Mouse (Mus musculus): ENCODE measurements around the gene Nme7. TPM values are rescaled to one million over a fixed set of nuclear protein-coding genes. Genes with fewer than 3 reads are reported as not detected.

The Nme7 gene
- polyA plus RNA-seq, 1 experiment, result 10.7 TPM

GRCm38 (mm10) chr1:164440708-164441407, 136.9 kb downstream of the Nme7 start:
- Histone ChIP-seq H3K79me2 (ENCODE audit: control insufficient read depth, insufficient read depth) (no peaks in the 10 kb centered on the region), H3ac (ENCODE audit: control insufficient read depth, insufficient read length) (no peak overlapping the region), H3K4me2 (ENCODE audit: low read depth) (no peak overlapping the region), H3K36me3 (ENCODE audit: control insufficient read depth, insufficient read depth) (peaks cover 7% of the 10 kb centered on the region), H3K27me3 (ENCODE audit: control insufficient read depth, insufficient read depth, insufficient read length) (no peaks in the 10 kb centered on the region), H3K4me3 (no peak overlapping the region)
- TF ChIP-seq USF1 (IDR thresholded peaks at IDR 0.05; ENCODE audit: low read depth) (no peak), MYOD1 (IDR thresholded peaks at IDR 0.05; ENCODE audit: control insufficient read depth in 1 of 3, insufficient read length in 2 of 3, low read depth in 2 of 3) (no peak), MYOG (IDR thresholded peaks at IDR 0.05; ENCODE audit: control insufficient read depth in 1 of 3, insufficient read depth in 1 of 3, insufficient read length in 2 of 3, low read depth in 2 of 3) (no peak), TCF3 (IDR thresholded peaks at IDR 0.05; ENCODE audit: insufficient read length, low read depth) (no peak), E2F4 (IDR thresholded peaks at IDR 0.05; ENCODE audit: insufficient read depth) (no peak), CEBPB (IDR thresholded peaks at IDR 0.05; ENCODE audit: insufficient read depth, poor library complexity, severe bottlenecking) (no peak), POLR2AphosphoS2 (IDR thresholded peaks at IDR 0.05; ENCODE audit: insufficient read length, low read depth) (no peak), TCF12 (IDR thresholded peaks at IDR 0.05; ENCODE audit: insufficient read depth, poor library complexity, severe bottlenecking) (no peak), REST (IDR thresholded peaks at IDR 0.05; ENCODE audit: insufficient read depth, insufficient read length) (no peak), MAX (IDR thresholded peaks at IDR 0.05; ENCODE audit: low read depth) (no peak), SRF (IDR thresholded peaks at IDR 0.05; ENCODE audit: control insufficient read depth, insufficient read length, low read depth) (no peak)

- H3K79me2 ChIP-seq (ENCODE audit: control insufficient read depth, insufficient read depth), result no peaks in the 10 kb centered on the region
- no peak overlapping the region for H3K4me3 ChIP-seq
- H3K36me3 ChIP-seq (ENCODE audit: control insufficient read depth, insufficient read depth), result peaks cover 7% of the 10 kb centered on the region
- TF ChIP-seq TCF12 (IDR thresholded peaks at IDR 0.05; ENCODE audit: insufficient read depth, poor library complexity, severe bottlenecking), result no peak
- TF ChIP-seq E2F4 (IDR thresholded peaks at IDR 0.05; ENCODE audit: insufficient read depth), result no peak
- TF ChIP-seq MYOG (IDR thresholded peaks at IDR 0.05; ENCODE audit: control insufficient read depth in 1 of 3, insufficient read depth in 1 of 3, insufficient read length in 2 of 3, low read depth in 2 of 3), result no peak
- no peak for TF ChIP-seq SRF (IDR thresholded peaks at IDR 0.05; ENCODE audit: control insufficient read depth, insufficient read length, low read depth)
- no peak for TF ChIP-seq MYOD1 (IDR thresholded peaks at IDR 0.05; ENCODE audit: control insufficient read depth in 1 of 3, insufficient read length in 2 of 3, low read depth in 2 of 3)
- TF ChIP-seq CEBPB (IDR thresholded peaks at IDR 0.05; ENCODE audit: insufficient read depth, poor library complexity, severe bottlenecking), result no peak
- TF ChIP-seq MAX (IDR thresholded peaks at IDR 0.05; ENCODE audit: low read depth), result no peak
- TF ChIP-seq POLR2AphosphoS2 (IDR thresholded peaks at IDR 0.05; ENCODE audit: insufficient read length, low read depth), result no peak
- no peak for TF ChIP-seq TCF3 (IDR thresholded peaks at IDR 0.05; ENCODE audit: insufficient read length, low read depth)
- no peak for TF ChIP-seq REST (IDR thresholded peaks at IDR 0.05; ENCODE audit: insufficient read depth, insufficient read length)
- TF ChIP-seq POLR2A (IDR thresholded peaks at IDR 0.05; ENCODE audit: insufficient read length, low read depth), result no peak
- no peak for TF ChIP-seq USF1 (IDR thresholded peaks at IDR 0.05; ENCODE audit: low read depth)
- H3ac ChIP-seq (ENCODE audit: control insufficient read depth, insufficient read length), result no peak overlapping the region
- H3K27me3 ChIP-seq (ENCODE audit: control insufficient read depth, insufficient read depth, insufficient read length), result no peaks in the 10 kb centered on the region
- H3K4me2 ChIP-seq (ENCODE audit: low read depth), result no peak overlapping the region
Measured at GRCm38 (mm10) chr1:164441408-164441974, 137.6 kb downstream of the Nme7 start.

GRCm38 (mm10) chr1:164445620-164446162, 141.8 kb downstream of the Nme7 start:
- TF ChIP-seq MAX (IDR thresholded peaks at IDR 0.05; ENCODE audit: low read depth) (no peak), POLR2AphosphoS2 (IDR thresholded peaks at IDR 0.05; ENCODE audit: insufficient read length, low read depth) (no peak), CEBPB (IDR thresholded peaks at IDR 0.05; ENCODE audit: insufficient read depth, poor library complexity, severe bottlenecking) (no peak), MYOD1 (IDR thresholded peaks at IDR 0.05; ENCODE audit: control insufficient read depth in 1 of 3, insufficient read length in 2 of 3, low read depth in 2 of 3) (no peak), REST (IDR thresholded peaks at IDR 0.05; ENCODE audit: insufficient read depth, insufficient read length) (no peak), USF1 (IDR thresholded peaks at IDR 0.05; ENCODE audit: low read depth) (no peak), SRF (IDR thresholded peaks at IDR 0.05; ENCODE audit: control insufficient read depth, insufficient read length, low read depth) (no peak), TCF12 (IDR thresholded peaks at IDR 0.05; ENCODE audit: insufficient read depth, poor library complexity, severe bottlenecking) (no peak), TCF3 (IDR thresholded peaks at IDR 0.05; ENCODE audit: insufficient read length, low read depth) (no peak), MYOG (IDR thresholded peaks at IDR 0.05; ENCODE audit: control insufficient read depth in 1 of 3, insufficient read depth in 1 of 3, insufficient read length in 2 of 3, low read depth in 2 of 3) (no peak), E2F4 (IDR thresholded peaks at IDR 0.05; ENCODE audit: insufficient read depth) (no peak), POLR2A (IDR thresholded peaks at IDR 0.05; ENCODE audit: insufficient read length, low read depth) (no peak)
- Histone ChIP-seq H3ac (ENCODE audit: control insufficient read depth, insufficient read length) (no peak overlapping the region), H3K4me2 (ENCODE audit: low read depth) (no peak overlapping the region), H3K36me3 (ENCODE audit: control insufficient read depth, insufficient read depth) (no peaks in the 10 kb centered on the region), H3K4me3 (no peak overlapping the region), H3K27me3 (ENCODE audit: control insufficient read depth, insufficient read depth, insufficient read length) (no peaks in the 10 kb centered on the region), H3K79me2 (ENCODE audit: control insufficient read depth, insufficient read depth) (no peaks in the 10 kb centered on the region)

- no peak overlapping the region for H3K4me2 ChIP-seq (ENCODE audit: low read depth)
- H3ac ChIP-seq (ENCODE audit: control insufficient read depth, insufficient read length), result no peak overlapping the region
- TF ChIP-seq USF1 (IDR thresholded peaks at IDR 0.05; ENCODE audit: low read depth) (no peak), TCF3 (IDR thresholded peaks at IDR 0.05; ENCODE audit: insufficient read length, low read depth) (no peak), POLR2A (IDR thresholded peaks at IDR 0.05; ENCODE audit: insufficient read length, low read depth) (no peak), CEBPB (IDR thresholded peaks at IDR 0.05; ENCODE audit: insufficient read depth, poor library complexity, severe bottlenecking) (no peak), POLR2AphosphoS2 (IDR thresholded peaks at IDR 0.05; ENCODE audit: insufficient read length, low read depth) (no peak), E2F4 (IDR thresholded peaks at IDR 0.05; ENCODE audit: insufficient read depth) (no peak), MYOG (IDR thresholded peaks at IDR 0.05; ENCODE audit: control insufficient read depth in 1 of 3, insufficient read depth in 1 of 3, insufficient read length in 2 of 3, low read depth in 2 of 3) (no peak), MAX (IDR thresholded peaks at IDR 0.05; ENCODE audit: low read depth) (no peak), MYOD1 (IDR thresholded peaks at IDR 0.05; ENCODE audit: control insufficient read depth in 1 of 3, insufficient read length in 2 of 3, low read depth in 2 of 3) (no peak), SRF (IDR thresholded peaks at IDR 0.05; ENCODE audit: control insufficient read depth, insufficient read length, low read depth) (no peak), REST (IDR thresholded peaks at IDR 0.05; ENCODE audit: insufficient read depth, insufficient read length) (no peak), TCF12 (IDR thresholded peaks at IDR 0.05; ENCODE audit: insufficient read depth, poor library complexity, severe bottlenecking) (no peak)
- no peaks in the 10 kb centered on the region for H3K36me3 ChIP-seq (ENCODE audit: control insufficient read depth, insufficient read depth)
- no peaks in the 10 kb centered on the region for H3K79me2 ChIP-seq (ENCODE audit: control insufficient read depth, insufficient read depth)
- H3K27me3 ChIP-seq (ENCODE audit: control insufficient read depth, insufficient read depth, insufficient read length), result no peaks in the 10 kb centered on the region
- H3K4me3 ChIP-seq, result no peak overlapping the region
Measured at GRCm38 (mm10) chr1:164446535-164446934, 142.6 kb downstream of the Nme7 start.

Measured in myocyte (in vitro differentiated cells).